Mouse (Mus musculus) left cerebral cortex, adult 9 months (tissue): ENCODE data around the gene Olfr1357.
"Not testable (repeated sequence)": the region's sequence is repeated elsewhere in the genome, so short reads cannot be mapped to it uniquely, and the experiment has no call there.

ENCODE experiments used
- DNase-seq, 2 experiments: peaks; one replicate each; pipeline ENCODE4 v3.0.0; 2022; ENCODE audit warnings: low spot score in 2 of 2

Gene Olfr1357

GRCm38 (mm10) chr10:78617974-78618373 is at the start of gene Olfr1357:
Gene Olfr1357, minus strand, starts transcription at chr10:78618074.
- DNase-seq, result no peak

- DNase-seq, result not testable (repeated sequence)
Measured at GRCm38 (mm10) chr10:78666696-78667095, 48.8 kb upstream of the Olfr1357 start.

- DNase-seq, result no peak
Measured at GRCm38 (mm10) chr10:78664546-78664945, 46.7 kb upstream of the Olfr1357 start.

- no peak for DNase-seq
Measured at GRCm38 (mm10) chr10:78661198-78661597, 43.3 kb upstream of the Olfr1357 start.

- DNase-seq, result peak in 1 of 2 experiments; percentile 52
Measured at GRCm38 (mm10) chr10:78632311-78632710, 14.4 kb upstream of the Olfr1357 start.

- peak in 1 of 2 experiments; percentile 3 for DNase-seq
Measured at GRCm38 (mm10) chr10:78630194-78630593, 12.3 kb upstream of the Olfr1357 start.

GRCm38 (mm10) chr10:78623143-78623542 is 5.3 kb upstream of the Olfr1357 start:
- DNase-seq, result not testable (repeated sequence)

- no peak for DNase-seq
Measured at GRCm38 (mm10) chr10:78607602-78608001, 10.3 kb downstream of the Olfr1357 start.

GRCm38 (mm10) chr10:78605080-78605479 is 12.8 kb downstream of the Olfr1357 start:
- peak in 1 of 2 experiments; percentile 40 for DNase-seq

- DNase-seq, result no peak
Measured at GRCm38 (mm10) chr10:78599865-78600264, 18.0 kb downstream of the Olfr1357 start.

- no peak for DNase-seq
Measured at GRCm38 (mm10) chr10:78594566-78594965, 23.3 kb downstream of the Olfr1357 start.

GRCm38 (mm10) chr10:78594157-78594556 is 23.7 kb downstream of the Olfr1357 start:
- no peak for DNase-seq

GRCm38 (mm10) chr10:78593736-78594135 is 24.1 kb downstream of the Olfr1357 start:
- DNase-seq, result no peak

- no peak for DNase-seq
Measured at GRCm38 (mm10) chr10:78592856-78593379, 25.0 kb downstream of the Olfr1357 start.

GRCm38 (mm10) chr10:78591406-78592328 is 26.2 kb downstream of the Olfr1357 start, which contains the start of gene Syde1:
Gene Syde1, minus strand, starts transcription at chr10:78591964.
- no peak for DNase-seq

GRCm38 (mm10) chr10:78590744-78591143 is 27.1 kb downstream of the Olfr1357 start:
- no peak for DNase-seq

- DNase-seq, result no peak
Measured at GRCm38 (mm10) chr10:78589901-78590300, 28.0 kb downstream of the Olfr1357 start.

GRCm38 (mm10) chr10:78589291-78589690 is 28.6 kb downstream of the Olfr1357 start:
- DNase-seq, result no peak

- no peak for DNase-seq
Measured at GRCm38 (mm10) chr10:78586026-78586425, 31.8 kb downstream of the Olfr1357 start.

GRCm38 (mm10) chr10:78585606-78586005 is 32.3 kb downstream of the Olfr1357 start:
- no peak for DNase-seq

GRCm38 (mm10) chr10:78584996-78585395 is 32.9 kb downstream of the Olfr1357 start:
- no peak for DNase-seq

GRCm38 (mm10) chr10:78583939-78584338 is 33.9 kb downstream of the Olfr1357 start:
- no peak for DNase-seq

GRCm38 (mm10) chr10:78583347-78583746 is 34.5 kb downstream of the Olfr1357 start:
- DNase-seq, result no peak
